Mouse (Mus musculus): ENCODE data around the gene 4930469K13Rik. TPM values are rescaled to one million over a fixed set of nuclear protein-coding genes. Genes with fewer than 3 reads are reported as not detected.
A peak's percentile ranks its signal among the peaks of the same experiment; 100 is the strongest.

The 4930469K13Rik gene
- total and polyA plus RNA-seq, 3 experiments, result 0.23 to 0.29 TPM; not detected in 1

DNA sequence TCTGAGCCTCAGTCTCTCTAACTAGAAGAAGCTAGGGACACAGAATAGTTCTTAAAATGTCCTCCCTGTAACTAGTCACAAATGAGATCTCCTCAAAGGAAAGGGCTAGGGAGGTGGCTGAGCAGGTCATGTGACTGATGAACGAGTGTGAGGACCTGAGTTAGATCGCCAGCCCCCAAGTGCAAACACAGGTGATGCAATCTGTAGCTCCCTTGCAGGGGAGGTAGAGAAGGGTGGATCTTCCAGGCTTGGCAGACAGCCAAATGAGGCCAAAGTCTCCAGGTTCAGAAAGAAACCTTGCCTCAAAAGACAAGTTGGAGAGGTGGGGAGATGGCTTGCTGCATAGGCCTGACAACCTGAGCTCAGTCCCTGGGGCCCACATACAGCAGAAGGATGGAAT lies 171.8 kb downstream of the 4930469K13Rik start:
- Histone ChIP-seq H3K9ac (ENCODE audit: control insufficient read depth, low read depth, low read length, poor library complexity, severe bottlenecking) (peak overlapping the region; percentile 31; the same call in 1 of the 2 replicates), H3K4me3 (ENCODE audit: control insufficient read depth in 1 of 2, insufficient read depth in 1 of 2, low read depth in 2 of 2, low read length in 2 of 2) (no peak overlapping the region), H3K27ac (ENCODE audit: control insufficient read depth, low read depth, low read length) (peak overlapping the region; percentile 35; the same call in 1 of the 2 replicates), H3K9me3 (replicated peaks; ENCODE audit: insufficient read depth, low read length) (no peaks in the 10 kb centered on the region), H3K4me1 (ENCODE audit: control insufficient read depth in 1 of 2, insufficient read depth in 2 of 2, low read length in 2 of 2) (peaks cover 23 to 31% of the 10 kb centered on the region in 2 experiments), H3K36me3 (ENCODE audit: control insufficient read depth in 1 of 2, insufficient read depth in 2 of 2, low read length in 2 of 2) (peaks cover 0 to 27% of the 10 kb centered on the region in 2 experiments; a peak in 2 of 4 replicates), H3K79me2 (ENCODE audit: control insufficient read depth, insufficient read depth, low read length, poor library complexity) (no peaks in the 10 kb centered on the region), H3K27me3 (ENCODE audit: control insufficient read depth in 1 of 2, insufficient read depth in 2 of 2, low read length in 2 of 2) (no peaks in the 10 kb centered on the region)
- DNase-seq (ENCODE audit: low read depth, low spot score), result peak; percentile 81
- TF ChIP-seq NELFE (IDR thresholded peaks at IDR 0.05; ENCODE audit: low read depth, low read length) (no peak), MEF2A (IDR thresholded peaks at IDR 0.05; ENCODE audit: extremely low read depth, insufficient replicate concordance, low read depth, low read length, poor library complexity, severe bottlenecking) (no peak), RCOR1 (IDR thresholded peaks at IDR 0.05; ENCODE audit: low read depth, low read length) (0 out of 2 replicates have a peak, but pooled peaks have one; percentile 33), GATA1 (IDR thresholded peaks at IDR 0.05; ENCODE audit: low read depth, low read length) (no peak), ZNF384 (IDR thresholded peaks at IDR 0.05; ENCODE audit: low read depth, low read length) (no peak), MXI1 (IDR thresholded peaks at IDR 0.05; ENCODE audit: low read depth, low read length) (no peak), MYC (IDR thresholded peaks at IDR 0.05; ENCODE audit: low read depth, low read length) (0 out of 2 replicates have a peak, but pooled peaks have one; percentile 18), EP300 (IDR thresholded peaks at IDR 0.05; ENCODE audit: low read depth in 1 of 2, low read length in 2 of 2) (peak; percentile 23 to 62; a peak in 2 of 4 replicates), KAT2A (conservative IDR thresholded peaks at IDR 0.05; ENCODE audit: low read depth, low read length) (no peak), MAX (IDR thresholded peaks at IDR 0.05; ENCODE audit: low read length) (0 out of 2 replicates have a peak, but pooled peaks have one; percentile 10), E2F4 (IDR thresholded peaks at IDR 0.05; ENCODE audit: borderline replicate concordance, low read depth, low read length) (no peak), TBP (IDR thresholded peaks at IDR 0.05; ENCODE audit: low read depth, low read length) (no peak), SIN3A (IDR thresholded peaks at IDR 0.05; ENCODE audit: low read length) (no peak; the same call in 1 of the 2 replicates), POLR2AphosphoS5 (IDR thresholded peaks at IDR 0.05; ENCODE audit: borderline replicate concordance, low read depth, low read length) (no peak), ELF1 (IDR thresholded peaks at IDR 0.05; ENCODE audit: low read depth, low read length) (no peak), USF1 (IDR thresholded peaks at IDR 0.05; ENCODE audit: low read depth, low read length) (peak; percentile 90), USF2 (IDR thresholded peaks at IDR 0.05; ENCODE audit: borderline replicate concordance in 1 of 2, insufficient read depth in 1 of 2, low read depth in 1 of 2, low read length in 2 of 2) (peak in 1 of 2 experiments; percentile 60; a peak in 1 of 4 replicates), TAL1 (IDR thresholded peaks at IDR 0.05; ENCODE audit: low read length) (no peak), RAD21 (IDR thresholded peaks at IDR 0.05; ENCODE audit: low read depth, low read length) (no peak), MAFK (IDR thresholded peaks at IDR 0.05; ENCODE audit: borderline replicate concordance, low read depth, low read length) (no peak), ETS1 (IDR thresholded peaks at IDR 0.05; ENCODE audit: low read depth, low read length) (peak; percentile 66), ZMIZ1 (IDR thresholded peaks at IDR 0.05; ENCODE audit: low read depth, low read length) (no peak), HCFC1 (IDR thresholded peaks at IDR 0.05; ENCODE audit: low read depth, low read length) (no peak), NRF1 (IDR thresholded peaks at IDR 0.05; ENCODE audit: insufficient read depth, low read depth, low read length, poor library complexity, severe bottlenecking) (no peak), UBTF (IDR thresholded peaks at IDR 0.05; ENCODE audit: borderline replicate concordance, insufficient read depth, low read depth, low read length) (no peak), MAZ (IDR thresholded peaks at IDR 0.05; ENCODE audit: low read depth, low read length) (no peak), GABPA (IDR thresholded peaks at IDR 0.05; ENCODE audit: low read depth, low read length) (no peak), CTCF (IDR thresholded peaks at IDR 0.05 in 2 of 3, conservative IDR thresholded peaks at IDR 0.05 in 1 of 3; ENCODE audit: control insufficient read depth in 1 of 3, insufficient read depth in 1 of 3, low read depth in 2 of 3, low read length in 3 of 3, poor library complexity in 1 of 3, severe bottlenecking in 1 of 3) (no peak)

All from MEL (cell line).